Mouse (Mus musculus): ENCODE measurements around the gene Tex28.
"Not testable (repeated sequence)": the region's sequence is repeated elsewhere in the genome, so short reads cannot be mapped to it uniquely, and the experiment has no call there.

Gene Tex28

DNA sequence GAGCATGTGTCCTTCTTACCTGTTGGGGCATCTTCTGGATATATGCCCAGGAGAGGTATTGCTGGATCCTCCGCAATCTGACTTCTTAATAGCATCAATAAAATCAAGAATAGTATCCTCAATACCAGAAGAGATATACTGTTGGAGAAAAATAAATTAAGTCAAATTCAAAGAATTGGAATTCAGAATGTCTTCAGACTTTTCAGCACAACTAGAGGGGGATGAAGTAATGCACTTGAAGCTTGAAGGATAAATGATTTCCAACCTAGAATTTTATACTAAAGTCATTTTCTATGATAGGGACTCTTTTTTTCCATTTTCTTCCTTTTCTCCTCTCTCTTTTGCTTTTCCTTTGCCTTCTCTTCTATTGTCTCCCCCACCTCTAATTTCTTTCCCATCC, at the start of gene Tex28:
Gene Tex28 (minus strand): TSS at position 101 of the 400 bp plus-strand sequence.
- DNase-seq (ENCODE audit: low spot score), result no peak

DNA sequence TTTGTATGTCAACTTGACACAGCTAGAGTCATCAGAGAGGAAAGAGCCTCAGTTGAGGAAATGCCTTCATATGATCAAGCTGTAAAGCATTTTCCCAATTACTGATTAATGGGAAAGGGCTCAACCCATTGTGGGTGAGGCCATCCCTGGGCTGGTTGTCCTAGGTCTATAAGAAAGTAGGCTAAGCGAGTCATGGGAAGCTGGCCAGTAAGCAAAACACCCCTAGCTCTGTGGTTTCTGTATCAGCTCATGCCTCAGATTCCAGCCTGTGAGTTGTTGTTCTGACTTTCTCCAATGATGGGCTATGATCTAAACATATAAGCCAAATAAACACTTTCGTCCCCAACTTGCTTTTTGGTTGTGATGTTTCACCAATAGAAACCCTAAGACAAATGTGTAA, 35.9 kb upstream of the Tex28 start:
- DNase-seq (ENCODE audit: low spot score), result no peak

DNA sequence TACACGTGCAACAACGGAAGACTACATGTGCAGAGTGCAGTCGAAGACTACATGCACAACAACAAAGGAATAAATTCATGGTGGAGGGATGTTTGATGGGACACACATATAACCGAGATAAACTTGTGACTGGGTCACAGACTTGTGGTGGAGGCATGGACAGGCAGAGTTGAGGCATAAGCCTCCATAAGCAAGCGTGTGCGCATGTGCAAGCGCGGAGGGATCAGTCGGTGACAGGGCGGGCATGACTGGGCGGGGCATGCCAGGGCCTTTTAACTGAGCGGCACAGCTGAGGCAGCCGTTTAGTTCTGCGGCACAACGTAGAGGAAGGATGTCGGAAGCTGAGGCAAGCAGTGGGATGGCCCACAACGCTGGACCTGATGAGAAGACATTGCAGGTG, 9.3 kb upstream of the Tex28 start, which contains the start of gene Tktl1:
Gene Tktl1 (plus strand): TSS at position 301 of the 400 bp plus-strand sequence.
- peak; percentile 87 for DNase-seq (ENCODE audit: low spot score)

DNA sequence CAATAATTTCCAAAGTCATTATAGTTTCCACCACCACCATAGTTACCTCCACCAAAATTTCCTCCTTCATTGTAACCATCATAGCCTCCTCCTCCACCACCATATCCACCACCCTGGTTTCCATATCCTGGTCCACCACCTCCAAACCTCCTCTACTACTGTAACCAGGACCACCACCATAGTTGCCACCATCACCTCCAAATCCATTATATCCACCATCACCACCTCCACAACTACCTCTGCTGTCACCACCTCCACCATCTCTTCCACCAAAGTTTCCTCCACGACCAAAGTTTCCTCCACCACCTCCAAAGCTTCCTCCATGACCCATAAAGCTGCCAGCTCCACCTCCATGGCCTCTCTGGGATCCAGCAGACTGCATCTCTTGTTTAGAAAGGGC, 32.4 kb downstream of the Tex28 start, which contains the start of gene Mecp2:
Gene Mecp2 (minus strand): TSS at position 101 of the 400 bp plus-strand sequence.
- DNase-seq (ENCODE audit: low spot score), result not testable (repeated sequence)

DNA sequence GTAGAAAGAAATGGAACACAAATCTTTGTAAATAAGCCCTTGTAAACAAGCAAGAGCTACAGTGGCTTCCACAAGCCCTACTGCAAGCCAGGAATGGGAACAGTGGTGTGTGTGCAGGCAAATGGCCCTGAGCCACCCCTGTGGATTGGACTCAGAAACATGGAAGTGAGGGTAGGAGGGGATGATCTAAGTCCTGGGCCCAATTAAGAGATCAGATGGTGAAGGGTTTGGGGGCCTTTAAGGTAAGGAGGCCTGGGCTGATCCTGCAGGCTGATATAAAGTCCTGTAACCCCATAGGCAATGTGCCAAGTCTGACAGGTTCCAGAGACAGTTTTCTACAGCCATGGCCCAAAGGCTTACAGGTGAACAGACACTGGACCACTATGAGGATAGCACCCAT, 40.5 kb downstream of the Tex28 start, which contains the start of gene Opn1mw:
Gene Opn1mw (plus strand): TSS at position 301 of the 400 bp plus-strand sequence.
- no peak for DNase-seq (ENCODE audit: low spot score)

DNA sequence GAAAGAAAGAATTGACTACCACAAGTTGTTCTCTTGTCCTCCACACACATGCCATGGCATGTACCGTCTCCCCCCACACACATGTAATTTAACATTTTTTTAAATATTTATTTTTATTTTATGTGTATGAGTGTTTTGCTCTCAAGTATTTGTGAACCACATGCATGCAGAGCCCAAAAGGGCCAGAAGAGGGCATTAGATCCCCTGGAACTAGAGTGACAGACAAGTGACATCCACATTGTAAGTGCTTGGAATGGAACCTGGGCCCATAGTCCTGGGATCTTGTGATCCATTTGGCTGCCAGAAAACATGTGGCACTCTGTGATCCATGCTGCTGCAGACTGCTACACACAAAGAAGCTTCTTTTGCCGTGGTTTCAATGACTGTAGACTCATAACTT, 42.7 kb downstream of the Tex28 start:
- no peak for DNase-seq (ENCODE audit: low spot score)

DNA sequence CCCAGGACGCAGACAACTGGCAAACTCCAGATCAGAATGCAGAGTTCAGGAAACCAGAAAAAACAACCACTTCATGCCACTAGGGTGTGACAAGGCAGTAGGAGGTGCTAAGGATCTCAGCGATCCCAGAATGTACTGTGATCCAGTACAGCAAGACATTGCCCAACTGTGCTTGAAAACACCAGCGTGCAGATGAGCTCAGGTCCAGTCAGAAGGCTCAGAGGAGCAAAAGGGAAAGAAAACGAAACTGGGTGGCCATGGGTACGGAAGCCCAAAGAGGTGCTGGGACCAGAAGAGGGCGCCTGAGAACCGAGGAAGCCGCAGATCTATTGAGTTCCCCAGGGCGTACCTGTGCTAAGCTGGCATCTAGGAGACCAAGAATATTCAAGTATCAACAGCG, 52.1 kb downstream of the Tex28 start:
- peak; percentile 9 for DNase-seq (ENCODE audit: low spot score)

DNA sequence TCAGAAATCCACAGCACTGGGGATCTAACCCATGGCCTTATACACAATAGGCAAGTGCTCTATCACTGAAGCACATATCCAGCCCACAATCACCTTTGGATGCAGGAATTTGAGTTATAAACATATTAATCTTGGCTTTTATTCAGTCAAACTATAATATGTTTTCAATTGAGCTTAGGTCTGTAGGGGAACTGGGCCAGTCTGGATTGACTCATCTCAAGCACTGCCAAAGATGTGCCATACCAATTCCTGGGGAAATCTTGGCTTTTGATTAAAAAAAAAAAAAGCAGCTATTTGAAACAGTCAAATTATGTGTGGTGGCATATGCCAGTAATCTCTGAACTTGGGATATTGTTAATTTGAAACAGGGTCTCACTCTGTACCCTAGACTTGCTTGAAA, 53.6 kb downstream of the Tex28 start:
- no peak for DNase-seq (ENCODE audit: low spot score)

DNA sequence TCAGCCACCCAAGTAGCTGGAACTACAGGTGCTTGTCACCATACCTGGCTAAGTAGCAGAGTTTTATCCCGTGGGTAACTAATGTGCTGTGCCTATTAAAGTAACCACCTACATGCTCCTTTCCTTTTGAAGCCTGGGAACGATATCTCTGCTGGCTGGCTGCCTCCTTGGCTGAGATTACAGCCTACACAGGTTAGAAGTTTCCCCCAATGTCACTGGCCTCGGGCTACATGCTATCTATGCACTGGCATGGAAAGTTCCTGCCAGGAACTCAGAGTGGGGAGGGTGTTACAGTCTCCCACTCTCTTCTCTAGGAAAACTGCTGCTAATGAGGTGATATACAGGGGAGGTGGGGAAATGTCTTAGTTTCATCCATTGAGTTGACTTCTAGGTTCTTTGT, 58.9 kb downstream of the Tex28 start:
- DNase-seq (ENCODE audit: low spot score), result peak; percentile 6

DNA sequence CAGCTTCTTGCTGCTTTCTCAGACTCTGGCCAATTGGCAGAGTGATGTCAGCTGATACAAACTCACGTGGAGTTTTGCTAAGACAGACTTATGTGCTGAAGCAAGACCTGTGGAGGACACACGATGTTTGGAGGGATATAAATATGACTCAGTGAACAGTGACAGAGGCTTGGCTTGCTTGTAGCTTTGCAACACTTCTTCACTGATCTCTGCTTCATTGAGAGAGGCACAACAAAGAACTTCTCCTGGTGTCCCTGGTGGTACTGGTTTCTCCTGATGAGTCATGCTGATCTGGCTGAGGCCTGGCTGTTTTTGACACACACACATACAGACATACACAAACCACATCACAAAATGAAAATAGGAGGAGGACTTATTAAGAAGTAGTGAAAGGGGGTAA, 61.7 kb downstream of the Tex28 start:
- no peak for DNase-seq (ENCODE audit: low spot score)

DNA sequence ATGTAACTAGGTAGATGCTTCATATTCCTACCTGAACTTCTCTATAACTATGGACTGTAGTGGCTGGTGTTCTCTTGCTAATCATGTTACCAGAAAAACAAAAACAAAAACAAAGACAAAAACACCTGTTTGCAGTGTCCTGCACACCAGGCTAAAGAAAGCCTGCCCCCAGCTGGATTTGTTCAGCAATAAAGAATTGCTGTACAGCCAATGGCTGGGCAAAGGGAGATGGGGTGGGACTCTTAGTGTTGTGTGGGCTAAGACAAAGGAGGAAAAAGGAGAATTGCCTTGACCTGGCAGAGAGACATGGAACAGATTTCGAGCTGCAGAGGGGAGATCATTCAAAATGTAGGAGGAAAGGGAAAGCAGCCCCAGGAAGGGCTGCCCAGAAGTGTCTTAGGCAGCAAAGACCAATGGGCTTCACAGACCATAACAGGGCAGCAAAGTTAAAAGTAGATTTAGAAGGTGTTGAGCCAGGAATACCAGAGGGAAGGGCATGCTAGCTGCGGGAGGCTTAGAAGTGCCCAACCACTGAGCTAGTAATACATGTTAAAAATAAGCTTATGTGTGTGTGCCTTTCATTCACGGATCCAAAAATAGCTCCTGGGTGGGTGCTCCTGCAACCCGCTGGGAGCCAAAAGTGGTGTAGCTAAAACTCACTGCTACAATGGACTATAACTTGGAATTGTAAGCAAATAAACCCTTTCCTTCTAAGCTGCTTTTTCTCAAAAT, 64.0 kb downstream of the Tex28 start:
- DNase-seq (ENCODE audit: low spot score), result no peak
